Mouse (Mus musculus) hindbrain, embryonic 16.5 days (tissue): ENCODE data around the gene Ppan. TPM values are rescaled to one million over a fixed set of nuclear protein-coding genes. Genes with fewer than 3 reads are reported as not detected.

Experiments used
- ATAC-seq: fragments of 200-750 bp; cut with Nextera tagmentation; 2 replicates; pipeline ENCODE4 v1.8.0; 2017; ENCODE audit warnings: moderate TSS enrichment, moderate library complexity
- H3K27ac ChIP-seq: fragments of 300-500 bp; sonication (generic); 2 replicates; pipeline ENCODE4 v1.5.1; 2014; ENCODE audit warnings: low read depth, mild to moderate bottlenecking, control low read depth, low read length, moderate library complexity
- H3K27me3 ChIP-seq: fragments of 300-500 bp; sonication (generic); replicated peaks from 2 replicates; pipeline ENCODE4 v1.6.1; 2014; ENCODE audit warnings: low read length; ENCODE audit not compliant: control insufficient read depth, insufficient read depth
- H3K36me3 ChIP-seq: fragments of 300-500 bp; sonication (generic); 2 replicates; pipeline ENCODE4 v1.6.1; 2014; ENCODE audit warnings: mild to moderate bottlenecking, low read length, moderate library complexity, mixed read lengths; ENCODE audit not compliant: control insufficient read depth, insufficient read depth
- H3K4me1 ChIP-seq: fragments of 300-500 bp; sonication (generic); 2 replicates; pipeline ENCODE4 v1.6.1; 2014; ENCODE audit warnings: low read depth, low read length; ENCODE audit not compliant: control insufficient read depth, insufficient read depth
- H3K4me2 ChIP-seq: fragments of 300-500 bp; sonication (generic); 2 replicates; pipeline ENCODE4 v1.6.1; 2014; ENCODE audit warnings: mild to moderate bottlenecking, low read length, control low read depth, moderate library complexity
- H3K4me3 ChIP-seq: fragments of 300-500 bp; sonication (generic); 2 replicates; pipeline ENCODE4 v1.5.1; 2014; ENCODE audit warnings: mild to moderate bottlenecking, low read length, control low read depth, moderate library complexity
- H3K9ac ChIP-seq: fragments of 300-500 bp; sonication (generic); 2 replicates; pipeline ENCODE4 v1.6.1; 2014; ENCODE audit warnings: low read depth, mild to moderate bottlenecking, control low read depth, low read length, moderate library complexity
- H3K9me3 ChIP-seq: fragments of 300-500 bp; sonication (generic); 2 replicates; pipeline ENCODE4 v1.6.1; 2014; ENCODE audit warnings: mild to moderate bottlenecking, low read length, moderate library complexity; ENCODE audit not compliant: control insufficient read depth
- WGBS: fragments of 180-500 bp; shearing (Covaris S2); extraction: QIAGEN DNeasy Blood & Tissue Kit; methylation state at CpG from one replicate; pipeline ENCODE4 v1.1.7; 2014; 5-methylcytosine and 5-hydroxymethylcytosine counted together
- microRNA-seq: library from miRNA; unstranded; fragments of <30 nt; microRNA quantifications from one replicate; pipeline ENCODE4, GENCODE M21; 2017
- polyA plus RNA-seq: library from polyadenylated mRNA; unstranded; fragments of >200 nt; fragmentation: Nextera tagmentation; extraction: Ambion mirVana; gene quantifications from 2 replicates; pipeline ENCODE4 v1.2.1, GENCODE M21; 2015

Ppan gene
- polyA plus RNA-seq, 1 experiment from 2014 or later: 44.4 TPM

DNA sequence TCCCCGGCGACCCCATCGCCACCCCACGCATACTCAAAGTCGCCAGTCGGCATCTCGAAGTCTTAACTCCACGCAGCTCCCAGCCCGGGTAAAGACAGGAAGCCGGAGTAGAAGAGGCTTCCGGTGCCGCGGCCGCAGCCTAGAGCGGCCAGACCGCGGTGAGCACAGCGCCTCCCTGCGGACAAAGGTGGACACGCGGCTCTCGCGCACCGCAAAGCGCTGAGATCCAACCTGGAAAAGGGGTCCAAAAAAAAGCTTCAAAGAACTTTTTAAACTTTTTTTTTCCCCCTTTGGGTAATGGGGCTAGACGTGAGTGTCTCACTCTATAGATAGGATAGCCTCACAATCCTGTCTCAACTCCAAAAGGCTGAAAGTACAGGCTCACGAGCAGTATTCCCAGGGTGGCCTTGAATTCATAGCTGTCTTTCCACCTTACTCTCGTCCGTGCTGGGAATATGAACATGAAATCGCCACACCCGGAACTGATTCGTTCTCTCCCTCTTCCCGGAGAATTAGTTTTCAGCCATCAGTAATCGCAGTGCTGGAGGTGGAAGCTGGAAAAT lies 10.6 kb downstream of the Ppan start, which contains the start of gene Eif3g:
Eif3g (minus strand) TSS at position 113 of the 563 bp plus-strand sequence.
- 5% methylated on average over 30 of the region's 34 CpGs for WGBS
- H3K36me3 ChIP-seq: peaks cover 27% of the 10 kb centered on the region
- peak within 1 kb of the TSS; percentile 95 for H3K9ac ChIP-seq
- H3K27ac ChIP-seq: peak within 1 kb of the TSS; percentile 51; the same call in 1 of the 2 replicates
- peak; percentile 91 for ATAC-seq
- H3K4me2 ChIP-seq: peak within 1 kb of the TSS; percentile 99
- peak within 1 kb of the TSS; percentile 95 for H3K4me3 ChIP-seq
- H3K4me1 ChIP-seq: peaks cover 13% of the 10 kb centered on the region
- H3K9me3 ChIP-seq: no peaks in the 10 kb centered on the region
- no peaks in the 10 kb centered on the region for H3K27me3 ChIP-seq

DNA sequence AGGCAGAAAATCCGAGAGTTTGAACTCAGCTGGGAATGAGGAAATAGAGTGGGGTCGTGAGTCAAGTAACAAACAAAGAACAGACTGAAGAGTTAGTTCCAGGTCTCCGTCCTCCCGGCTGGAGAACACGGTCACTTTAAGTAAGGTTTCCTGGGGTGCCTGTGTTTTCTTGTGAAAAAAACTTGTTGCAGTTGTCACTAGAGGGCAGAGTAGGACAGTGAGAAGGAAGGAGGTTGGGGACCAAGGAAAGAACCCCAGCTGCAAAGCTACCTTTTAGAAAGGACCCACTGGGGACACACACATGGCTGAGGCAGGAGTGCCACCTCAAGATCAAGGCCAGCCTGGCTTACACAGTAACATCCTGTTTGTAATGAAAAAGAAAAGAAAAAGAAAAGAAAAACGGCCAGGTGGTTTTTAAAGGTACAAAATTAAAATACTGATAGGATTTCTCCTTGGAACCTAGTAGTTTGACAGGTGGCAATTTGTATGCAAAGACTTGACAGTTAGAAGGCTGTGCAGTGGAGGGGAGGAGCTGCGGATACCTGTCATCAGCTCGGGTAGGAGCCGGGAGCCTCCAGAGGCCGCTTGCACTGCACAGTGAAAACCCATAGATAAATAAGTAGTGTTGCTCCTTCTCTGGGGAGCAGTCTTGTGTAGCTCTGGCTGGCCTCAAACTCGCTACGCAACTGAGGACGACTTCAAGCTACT lies 13.6 kb downstream of the Ppan start:
- Histone ChIP-seq H3K27me3 (no peaks in the 10 kb centered on the region), H3K36me3 (peaks cover 6% of the 10 kb centered on the region; the same call in 1 of the 2 replicates), H3K9ac (no peak overlapping the region), H3K9me3 (no peaks in the 10 kb centered on the region), H3K27ac (no peak overlapping the region), H3K4me2 (no peak overlapping the region), H3K4me1 (peaks cover 13% of the 10 kb centered on the region), H3K4me3 (no peak overlapping the region)
- WGBS: 15% methylated on average over 13 of the region's 13 CpGs
- no peak for ATAC-seq

DNA sequence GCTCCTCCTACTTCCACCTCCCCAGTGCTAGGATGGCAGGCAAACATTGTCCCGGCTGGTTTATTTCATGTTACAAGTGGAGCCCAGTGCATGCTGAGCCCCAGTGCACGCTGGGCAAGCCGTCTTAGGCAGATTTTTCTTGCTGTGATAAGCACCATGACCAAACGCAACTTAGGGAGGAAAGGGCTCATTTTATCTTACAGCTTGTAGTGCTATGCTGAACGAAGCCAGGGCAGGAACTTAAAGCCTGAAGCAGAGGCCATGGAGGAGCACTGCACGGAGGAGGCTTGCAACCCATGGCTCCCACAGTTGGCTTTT lies 14.2 kb downstream of the Ppan start:
- Histone ChIP-seq H3K4me1 (peaks cover 8% of the 10 kb centered on the region), H3K9me3 (no peaks in the 10 kb centered on the region), H3K27me3 (no peaks in the 10 kb centered on the region), H3K36me3 (peaks cover 6% of the 10 kb centered on the region; the same call in 1 of the 2 replicates), H3K4me2 (no peak overlapping the region), H3K27ac (no peak overlapping the region), H3K9ac (no peak overlapping the region), H3K4me3 (no peak overlapping the region)
- WGBS: 34% methylated on average over 6 of the region's 6 CpGs
- ATAC-seq: no peak

DNA sequence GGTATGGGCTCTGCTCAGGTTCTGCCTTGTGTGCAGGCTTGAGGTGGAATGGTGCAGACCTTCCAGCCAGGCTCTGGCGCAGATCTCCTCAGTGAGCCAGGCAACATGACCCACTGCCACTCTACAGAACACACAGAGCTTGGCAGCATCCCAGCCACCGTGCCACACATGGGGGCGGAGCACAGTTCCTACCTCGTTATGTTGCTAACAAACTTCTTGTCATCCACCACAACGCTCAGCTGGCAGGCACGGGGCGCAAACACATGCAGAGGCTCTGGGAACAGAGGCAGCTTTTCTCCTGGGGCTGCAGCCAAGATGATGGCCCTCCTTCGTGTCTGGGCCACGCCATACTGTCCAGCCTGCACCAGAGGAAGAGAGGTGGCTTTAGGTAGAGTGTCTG lies 22.0 kb downstream of the Ppan start:
- no peaks in the 10 kb centered on the region for H3K9me3 ChIP-seq
- 92% methylated on average over 9 of the region's 9 CpGs for WGBS
- peaks cover 71% of the 10 kb centered on the region for H3K36me3 ChIP-seq
- H3K4me2 ChIP-seq: no peak overlapping the region
- no peak overlapping the region for H3K9ac ChIP-seq
- H3K27ac ChIP-seq: no peak overlapping the region
- ATAC-seq: no peak
- H3K4me3 ChIP-seq: no peak overlapping the region
- H3K27me3 ChIP-seq: no peaks in the 10 kb centered on the region
- H3K4me1 ChIP-seq: no peaks in the 10 kb centered on the region

DNA sequence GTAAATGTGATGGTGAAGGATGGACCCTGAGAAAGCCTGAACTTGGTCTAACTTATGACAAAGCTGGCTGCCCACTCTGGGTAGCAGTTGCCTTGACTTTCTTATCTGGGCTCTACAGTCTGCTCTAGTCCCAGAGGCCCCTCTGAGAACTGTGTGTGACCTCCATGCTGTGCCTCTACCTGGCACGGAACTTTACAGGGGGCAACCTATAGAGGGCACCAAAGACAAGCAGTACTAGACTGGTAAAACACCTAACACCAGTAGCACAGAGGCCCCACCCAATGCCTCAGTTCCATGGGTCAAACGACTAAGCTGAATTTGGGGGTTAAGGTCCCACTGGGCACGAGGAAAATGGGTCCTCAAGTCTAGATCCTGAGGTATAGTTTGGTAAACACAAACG lies 28.2 kb downstream of the Ppan start:
- H3K9ac ChIP-seq: no peak overlapping the region
- peaks cover 81% of the 10 kb centered on the region for H3K36me3 ChIP-seq
- no peak overlapping the region for H3K27ac ChIP-seq
- no peaks in the 10 kb centered on the region for H3K4me1 ChIP-seq
- H3K9me3 ChIP-seq: no peaks in the 10 kb centered on the region
- WGBS: 86% methylated on average over 4 of the region's 4 CpGs
- no peak overlapping the region for H3K4me2 ChIP-seq
- H3K27me3 ChIP-seq: no peaks in the 10 kb centered on the region
- no peak for ATAC-seq
- no peak overlapping the region for H3K4me3 ChIP-seq

DNA sequence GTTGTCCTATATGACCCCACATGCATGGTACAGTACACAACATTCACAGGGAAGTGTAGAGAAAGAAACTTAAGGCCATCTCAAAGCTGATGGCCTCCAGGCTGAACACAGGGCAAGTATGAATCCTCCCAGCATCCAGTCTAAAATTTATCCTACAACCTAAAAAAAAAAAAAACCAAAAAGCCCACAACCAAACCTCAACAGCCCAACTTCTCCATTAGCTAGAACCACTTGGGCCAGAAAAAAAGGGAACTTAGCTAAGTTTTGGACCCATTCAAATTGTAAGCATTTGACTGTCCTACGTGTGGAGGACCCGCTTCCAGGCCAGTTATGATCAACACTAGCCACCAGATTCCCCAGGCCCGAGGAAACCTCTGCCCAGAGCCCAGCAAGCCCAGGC lies 35.3 kb downstream of the Ppan start:
- Histone ChIP-seq H3K9me3 (no peaks in the 10 kb centered on the region), H3K27me3 (no peaks in the 10 kb centered on the region), H3K36me3 (peaks cover 62% of the 10 kb centered on the region), H3K4me3 (no peak overlapping the region), H3K27ac (no peak overlapping the region), H3K4me1 (no peaks in the 10 kb centered on the region), H3K4me2 (no peak overlapping the region), H3K9ac (no peak overlapping the region)
- 96% methylated on average over 3 of the region's 3 CpGs for WGBS
- no peak for ATAC-seq

Small RNA genes within 50 kb of the gene (microRNA-seq; reads per million reads assigned to microRNA genes)
- not detected for gene Mir7081

Other genes starting within 250 kb of the Ppan start
- 428 and 459 TPM in 2 replicates for gene Ubl5, start 245.3 kb upstream of the Ppan start, polyA plus RNA-seq
- gene Fbxl12, start 243.4 kb upstream of the Ppan start, polyA plus RNA-seq: 14.6 and 15.6 TPM in 2 replicates
- gene Pin1, start 236.1 kb upstream of the Ppan start, polyA plus RNA-seq: 70.6 and 76.1 TPM in 2 replicates
- gene Olfm2, start 141.8 kb upstream of the Ppan start, polyA plus RNA-seq: 250 and 269 TPM in 2 replicates
- gene Col5a3, start 73.1 kb upstream of the Ppan start, polyA plus RNA-seq: 1.1 and 1.2 TPM in 2 replicates
- gene Rdh8, start 69.7 kb upstream of the Ppan start, polyA plus RNA-seq: not detected in 2 replicates
- 18.1 and 22.6 TPM in 2 replicates for gene A230050P20Rik, start 19.5 kb upstream of the Ppan start, polyA plus RNA-seq
- gene Angptl6, start 8.4 kb upstream of the Ppan start, polyA plus RNA-seq: 15.6 and 18.1 TPM in 2 replicates
- gene Eif3g, start 10.4 kb downstream of the Ppan start, polyA plus RNA-seq: 243 and 247 TPM in 2 replicates
- gene Dnmt1, start 71.7 kb downstream of the Ppan start, polyA plus RNA-seq: 49.5 and 64.2 TPM in 2 replicates
- 9.5 and 10.3 TPM in 2 replicates for gene S1pr2, start 88.6 kb downstream of the Ppan start, polyA plus RNA-seq
- gene Mrpl4, start 114.6 kb downstream of the Ppan start, polyA plus RNA-seq: 112 and 114 TPM in 2 replicates
- 3.4 and 5.3 TPM in 2 replicates for gene Icam1, start 127.8 kb downstream of the Ppan start, polyA plus RNA-seq
- gene Icam4, start 141.2 kb downstream of the Ppan start, polyA plus RNA-seq: 0.27 and 0.29 TPM in 2 replicates
- gene Icam5, start 143.9 kb downstream of the Ppan start, polyA plus RNA-seq: 2.8 and 3.2 TPM in 2 replicates
- 1.5 and 2.1 TPM in 2 replicates for gene Zglp1, start 178.9 kb downstream of the Ppan start, polyA plus RNA-seq
- gene Gm49373, start 184.9 kb downstream of the Ppan start, polyA plus RNA-seq: 1.3 and 2.2 TPM in 2 replicates
- gene Fdx1l, start 185.4 kb downstream of the Ppan start, polyA plus RNA-seq: 75.2 and 80.8 TPM in 2 replicates
- gene Gm38431, start 203.8 kb downstream of the Ppan start, polyA plus RNA-seq: 1.3 TPM in 2 replicates
- gene Raver1, start 203.8 kb downstream of the Ppan start, polyA plus RNA-seq: 25.9 and 35.9 TPM in 2 replicates
- gene Tyk2, start 243.1 kb downstream of the Ppan start, polyA plus RNA-seq: 9.5 and 10.5 TPM in 2 replicates